Comparison of ENCODE assay signal across 24 mouse cellular contexts in genomic region chrX:10268761-10269437, GRCm38 (mm10). TPM values are rescaled to one million over a fixed set of nuclear protein-coding genes. Genes with fewer than 3 reads are reported as not detected.
DNase-seq lines count a peak whose midpoint lies in the region; ATAC-seq and TF ChIP-seq lines count a peak whose summit lies in the region.
"Had no signal": no experiment of that assay in that cellular context is flagged by ENCODE, and none has a peak within 500 bp of the region (broad histone marks: within the 10 kb centered on the region; RNA-seq: fewer than 3 reads in every experiment).

No protein-coding gene starts in this region.

- ATAC-seq in hindbrain, postnatal 0 days: no peak
- ATAC-seq in hindbrain, embryonic 14.5 days (ENCODE audit: low FRiP score): no peak
- peak; percentile 58 for ATAC-seq in forebrain, postnatal 0 days
- no peak for ATAC-seq in hindbrain, embryonic 12.5 days (ENCODE audit: low FRiP score)
- ATAC-seq: activated CD4-positive, CD25-positive, alpha-beta regulatory T cell, adult 4 months; Patski had no signal

- no peaks in the 10 kb centered on the region for H3K9me3 ChIP-seq in hindbrain, postnatal 0 days (ENCODE audit: low read length)
- H3K9me3 ChIP-seq in hindbrain, embryonic 14.5 days (ENCODE audit: control insufficient read depth, low read length): no peaks in the 10 kb centered on the region
- no peaks in the 10 kb centered on the region for H3K9me3 ChIP-seq in forebrain, postnatal 0 days (ENCODE audit: low read length)
- no peaks in the 10 kb centered on the region for H3K9me3 ChIP-seq in hindbrain, embryonic 12.5 days (replicated peaks)
- H3K9me3 ChIP-seq: heart, embryonic 13.5 days had no signal

- H3K27ac ChIP-seq in hindbrain, postnatal 0 days: no peak overlapping the region
- H3K27ac ChIP-seq in hindbrain, embryonic 14.5 days: no peak overlapping the region
- no peak overlapping the region for H3K27ac ChIP-seq in forebrain, postnatal 0 days (ENCODE audit: low read depth, low read length)
- no peak overlapping the region for H3K27ac ChIP-seq in hindbrain, embryonic 12.5 days
- H3K27ac ChIP-seq: heart, embryonic 13.5 days had no signal

- H3K4me3 ChIP-seq in hindbrain, postnatal 0 days (ENCODE audit: low read length): no peak overlapping the region
- H3K4me3 ChIP-seq in hindbrain, embryonic 14.5 days (replicated peaks; ENCODE audit: low read length): no peak overlapping the region
- H3K4me3 ChIP-seq in forebrain, postnatal 0 days (ENCODE audit: low read depth, low read length): no peak overlapping the region
- H3K4me3 ChIP-seq in hindbrain, embryonic 12.5 days: no peak overlapping the region
- H3K4me3 ChIP-seq: heart, embryonic 13.5 days; myocyte had no signal

- H3K36me3 ChIP-seq in hindbrain, postnatal 0 days (ENCODE audit: insufficient read depth, low read length): no peaks in the 10 kb centered on the region
- H3K36me3 ChIP-seq in hindbrain, embryonic 14.5 days (replicated peaks; ENCODE audit: control insufficient read depth, insufficient read depth): no peaks in the 10 kb centered on the region
- no peaks in the 10 kb centered on the region for H3K36me3 ChIP-seq in forebrain, postnatal 0 days (ENCODE audit: insufficient read depth)
- no peaks in the 10 kb centered on the region for H3K36me3 ChIP-seq in hindbrain, embryonic 12.5 days
- H3K36me3 ChIP-seq: heart, embryonic 13.5 days had no signal

- 68% methylated on average over 4 of the region's 4 CpGs for WGBS in hindbrain, postnatal 0 days
- 73% methylated on average over 4 of the region's 4 CpGs for WGBS in hindbrain, embryonic 14.5 days
- 49% methylated on average over 4 of the region's 4 CpGs for WGBS in forebrain, postnatal 0 days
- WGBS in hindbrain, embryonic 12.5 days: 86% methylated on average over 4 of the region's 4 CpGs

- TF ChIP-seq CTCF in hindbrain, postnatal 0 days (IDR thresholded peaks at IDR 0.05; ENCODE audit: low read depth): no peak
- TF ChIP-seq CTCF in forebrain, postnatal 0 days (IDR thresholded peaks at IDR 0.05; ENCODE audit: low read depth): no peak

- no peaks in the 10 kb centered on the region for H3K27me3 ChIP-seq in hindbrain, postnatal 0 days (ENCODE audit: insufficient read depth, low read length)
- H3K27me3 ChIP-seq in hindbrain, embryonic 14.5 days (ENCODE audit: control insufficient read depth, insufficient read depth, low read length): no peaks in the 10 kb centered on the region
- no peaks in the 10 kb centered on the region for H3K27me3 ChIP-seq in forebrain, postnatal 0 days (ENCODE audit: insufficient read depth, low read length)
- no peaks in the 10 kb centered on the region for H3K27me3 ChIP-seq in hindbrain, embryonic 12.5 days
- H3K27me3 ChIP-seq: heart, embryonic 13.5 days had no signal

- H3K4me1 ChIP-seq in hindbrain, postnatal 0 days (ENCODE audit: insufficient read depth, low read length): no peaks in the 10 kb centered on the region
- no peaks in the 10 kb centered on the region for H3K4me1 ChIP-seq in hindbrain, embryonic 14.5 days (replicated peaks; ENCODE audit: control insufficient read depth, insufficient read depth, low read length)
- H3K4me1 ChIP-seq in forebrain, postnatal 0 days (ENCODE audit: insufficient read depth): no peaks in the 10 kb centered on the region
- no peaks in the 10 kb centered on the region for H3K4me1 ChIP-seq in hindbrain, embryonic 12.5 days
- H3K4me1 ChIP-seq: heart, embryonic 13.5 days had no signal

- peak; percentile 25 for DNase-seq in hindbrain, postnatal 0 days (ENCODE audit: low spot score)
- no peak for DNase-seq in hindbrain, embryonic 14.5 days (ENCODE audit: low spot score)
- DNase-seq in cerebellum, adult 11 months: peak; percentile 25
- peak; percentile 51 for DNase-seq in cerebellum, adult 9-11 months
- DNase-seq in forebrain, postnatal 0 days: peak; percentile 50
- no peak for DNase-seq in urinary bladder, postnatal 36 days (ENCODE audit: low spot score in 2 of 2)
- DNase-seq: adrenal gland, postnatal 36 days; layer of hippocampus, postnatal 36 days; lung, embryonic 14.5 days; lung, postnatal 4 days; right cerebral cortex, adult 18-20 months; thymus, postnatal 4 days had no signal

- no peak overlapping the region for H3K4me2 ChIP-seq in hindbrain, postnatal 0 days (ENCODE audit: low read depth, low read length)
- no peak overlapping the region for H3K4me2 ChIP-seq in hindbrain, embryonic 14.5 days (replicated peaks)
- H3K4me2 ChIP-seq in forebrain, postnatal 0 days (ENCODE audit: low read depth): no peak overlapping the region
- H3K4me2 ChIP-seq in hindbrain, embryonic 12.5 days (replicated peaks): no peak overlapping the region
- H3K4me2 ChIP-seq: heart, embryonic 13.5 days; liver, embryonic 11.5 days; lung, embryonic 14.5 days; midbrain, embryonic 11.5 days had no signal

- no peak overlapping the region for H3K9ac ChIP-seq in hindbrain, postnatal 0 days (replicated peaks; ENCODE audit: low read length)
- no peak overlapping the region for H3K9ac ChIP-seq in hindbrain, embryonic 14.5 days
- no peak overlapping the region for H3K9ac ChIP-seq in forebrain, postnatal 0 days
- no peak overlapping the region for H3K9ac ChIP-seq in hindbrain, embryonic 12.5 days
- H3K9ac ChIP-seq: heart, embryonic 13.5 days; lung, embryonic 14.5 days had no signal

RNA-seq across cellular contexts. Expression of gene Otc, which starts 16.8 kb away (rescaled TPM):
- total RNA-seq in hindbrain, postnatal 0 days (2014; rRNA removed): not detected in 2 replicates
- 0.13 TPM in 1 of 2 replicates, not detected in the other for polyA plus RNA-seq in hindbrain, postnatal 0 days (2015; fragmentation: Nextera tagmentation; extraction: Ambion mirVana)
- polyA plus RNA-seq in hindbrain, embryonic 14.5 days (2014; fragmentation: Nextera tagmentation; extraction: Ambion mirVana): not detected in 2 replicates
- total RNA-seq in forebrain, postnatal 0 days (2014; rRNA removed): not detected in 2 replicates
- not detected in 2 replicates for polyA plus RNA-seq in forebrain, postnatal 0 days (2015; fragmentation: Nextera tagmentation; extraction: Ambion mirVana)
- polyA plus RNA-seq in hindbrain, embryonic 12.5 days (2016; fragmentation: Nextera tagmentation; extraction: Ambion mirVana): not detected in 2 replicates
- total RNA-seq: adrenal gland, postnatal 36 days; granulocyte monocyte progenitor cell, adult 5-6 weeks; hematopoietic stem cell, adult 5-6 weeks; layer of hippocampus, postnatal 36 days; left cerebral cortex, postnatal 36 days; neutrophil, adult 5-6 weeks had no signal
- polyA plus RNA-seq: activated CD4-positive, CD25-positive, alpha-beta regulatory T cell, adult 4 months; embryonic facial prominence, embryonic 11.5 days; lung, embryonic 14.5 days; midbrain, embryonic 11.5 days; myocyte; Patski had no signal

RNA-seq across cellular contexts. Expression of gene Rpgr, which starts 52.2 kb away (rescaled TPM):
- total RNA-seq in hindbrain, postnatal 0 days (2014; rRNA removed): 13.2 and 17.9 TPM in 2 replicates
- 22.3 and 22.9 TPM in 2 replicates for polyA plus RNA-seq in hindbrain, postnatal 0 days (2015; fragmentation: Nextera tagmentation; extraction: Ambion mirVana)
- 31.7 and 32.9 TPM in 2 replicates for polyA plus RNA-seq in hindbrain, embryonic 14.5 days (2014; fragmentation: Nextera tagmentation; extraction: Ambion mirVana)
- 29.5 and 34.2 TPM in 2 replicates for total RNA-seq in forebrain, postnatal 0 days (2014; rRNA removed)
- polyA plus RNA-seq in forebrain, postnatal 0 days (2015; fragmentation: Nextera tagmentation; extraction: Ambion mirVana): 26.5 and 30.2 TPM in 2 replicates
- polyA plus RNA-seq in hindbrain, embryonic 12.5 days (2016; fragmentation: Nextera tagmentation; extraction: Ambion mirVana): 42.9 and 44.6 TPM in 2 replicates

Comparison
In these comparisons a context has a peak if more than half of its experiments do, and no peak if none do; other contexts are left out.
1. DNase-seq: peak in hindbrain, postnatal 0 days (single experiment), cerebellum, adult 11 months (single experiment), cerebellum, adult 9-11 months (single experiment) and forebrain, postnatal 0 days (single experiment); none in hindbrain, embryonic 14.5 days (single experiment) and urinary bladder, postnatal 36 days (0 of 2).